ENCODE assay signal across 28 mouse cellular contexts in genomic region chr14:51939005-51939404, GRCm38 (mm10). TPM values are rescaled to one million over a fixed set of nuclear protein-coding genes. Genes with fewer than 3 reads are reported as not detected.
"Had no signal": no experiment of that assay in that cellular context is flagged by ENCODE, and none has a peak within 500 bp of the region (broad histone marks: within the 10 kb centered on the region; RNA-seq: fewer than 3 reads in every experiment).

No protein-coding gene starts in this region.

- H3K4me1 ChIP-seq: midbrain, embryonic 12.5 days; midbrain, embryonic 15.5 days; neural tube, embryonic 15.5 days had no signal

- H3K4me2 ChIP-seq: liver, embryonic 12.5 days; liver, embryonic 15.5 days; lung, embryonic 15.5 days; midbrain, embryonic 12.5 days; midbrain, embryonic 15.5 days; neural tube, embryonic 12.5 days; neural tube, embryonic 15.5 days had no signal

- H3K9me3 ChIP-seq: liver, embryonic 15.5 days; lung, embryonic 15.5 days; midbrain, embryonic 12.5 days; midbrain, embryonic 15.5 days; neural tube, embryonic 12.5 days had no signal

- H3K4me3 ChIP-seq: liver, embryonic 12.5 days; liver, embryonic 15.5 days; lung, embryonic 15.5 days; megakaryocyte, embryonic 14.5 days; midbrain, embryonic 12.5 days; midbrain, embryonic 15.5 days; neural tube, embryonic 12.5 days; neural tube, embryonic 15.5 days had no signal

- ATAC-seq: liver, embryonic 12.5 days; midbrain, embryonic 15.5 days had no signal

- H3K27me3 ChIP-seq: liver, embryonic 12.5 days; liver, embryonic 15.5 days; lung, embryonic 15.5 days; midbrain, embryonic 12.5 days; midbrain, embryonic 15.5 days; neural tube, embryonic 12.5 days; neural tube, embryonic 15.5 days had no signal

- DNase-seq: kidney, adult 18-20 months; kidney, adult 9 months; kidney, postnatal 14 days; kidney, postnatal 4 days; lung, adult 18-20 months; lung, postnatal 10 days; lung, postnatal 36 days; right cerebral cortex, adult 18-20 months; right cerebral cortex, postnatal 14 days; right cerebral cortex, postnatal 4 days; thymus, postnatal 25 days had no signal

- H3K36me3 ChIP-seq: liver, embryonic 12.5 days; liver, embryonic 15.5 days; lung, embryonic 15.5 days; midbrain, embryonic 12.5 days; midbrain, embryonic 15.5 days; neural tube, embryonic 12.5 days; neural tube, embryonic 15.5 days had no signal

- H3K27ac ChIP-seq: liver, embryonic 12.5 days; liver, embryonic 15.5 days; lung, embryonic 15.5 days; midbrain, embryonic 12.5 days; midbrain, embryonic 15.5 days; neural tube, embryonic 12.5 days; neural tube, embryonic 15.5 days had no signal

- H3K9ac ChIP-seq: liver, embryonic 12.5 days; liver, embryonic 15.5 days; lung, embryonic 15.5 days; midbrain, embryonic 12.5 days; midbrain, embryonic 15.5 days; neural tube, embryonic 12.5 days; neural tube, embryonic 15.5 days had no signal

RNA-seq across cellular contexts. Expression of gene Rnase13, which starts 16.4 kb away (rescaled TPM):
- total RNA-seq: layer of hippocampus, adult 18-20 months; left cerebral cortex, adult 8-10 months; left cerebral cortex, postnatal 14 days had no signal
- polyA plus RNA-seq: kidney, embryonic 16.5 days; limb, embryonic 11.5 days; limb, embryonic 14.5 days; liver, embryonic 12.5 days; liver, embryonic 15.5 days; lung, embryonic 15.5 days; midbrain, embryonic 12.5 days; midbrain, embryonic 15.5 days; neural tube, embryonic 12.5 days; neural tube, embryonic 15.5 days; stomach, embryonic 14.5 days; thymus, postnatal 0 days had no signal

RNA-seq across cellular contexts. Expression of gene Tppp2, which starts 20.8 kb away (rescaled TPM):
- total RNA-seq: layer of hippocampus, adult 18-20 months; layer of hippocampus, postnatal 14 days; left cerebral cortex, adult 8-10 months; left cerebral cortex, postnatal 14 days had no signal
- polyA plus RNA-seq: kidney, embryonic 16.5 days; limb, embryonic 11.5 days; limb, embryonic 14.5 days; liver, embryonic 12.5 days; liver, embryonic 15.5 days; lung, embryonic 15.5 days; midbrain, embryonic 12.5 days; midbrain, embryonic 15.5 days; neural tube, embryonic 12.5 days; neural tube, embryonic 15.5 days; stomach, embryonic 14.5 days; thymus, postnatal 0 days had no signal
